Mouse (Mus musculus) cerebellum, adult 18-20 months (tissue): ENCODE measurements around the gene Muc1.
A peak's percentile ranks its signal among the peaks of the same experiment; 100 is the strongest.

Experiments used
- DNase-seq, 2 experiments: peaks; one replicate each; pipeline ENCODE4 v3.0.0; 2021

Gene Muc1

DNA sequence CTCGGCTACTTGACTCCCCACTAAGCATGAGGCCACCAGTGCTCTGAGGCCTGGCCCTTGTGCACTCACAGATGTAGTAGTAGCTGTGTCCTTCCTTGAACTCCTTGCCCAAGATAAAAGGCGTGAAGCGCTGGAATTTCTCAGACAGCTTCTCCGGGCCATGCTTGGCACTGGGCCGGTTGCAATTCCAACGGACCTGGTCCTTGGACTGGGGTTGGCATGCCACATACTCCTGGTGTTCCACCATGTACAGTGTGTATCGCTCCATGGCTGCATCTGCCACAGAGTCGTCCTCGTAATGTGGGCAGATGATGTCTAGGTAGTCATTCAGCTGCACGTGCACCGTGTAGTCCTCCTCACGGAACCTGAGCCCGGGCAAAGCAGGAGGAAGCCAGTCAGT is 47.2 kb downstream of the Muc1 start:
- DNase-seq, result no peak

DNA sequence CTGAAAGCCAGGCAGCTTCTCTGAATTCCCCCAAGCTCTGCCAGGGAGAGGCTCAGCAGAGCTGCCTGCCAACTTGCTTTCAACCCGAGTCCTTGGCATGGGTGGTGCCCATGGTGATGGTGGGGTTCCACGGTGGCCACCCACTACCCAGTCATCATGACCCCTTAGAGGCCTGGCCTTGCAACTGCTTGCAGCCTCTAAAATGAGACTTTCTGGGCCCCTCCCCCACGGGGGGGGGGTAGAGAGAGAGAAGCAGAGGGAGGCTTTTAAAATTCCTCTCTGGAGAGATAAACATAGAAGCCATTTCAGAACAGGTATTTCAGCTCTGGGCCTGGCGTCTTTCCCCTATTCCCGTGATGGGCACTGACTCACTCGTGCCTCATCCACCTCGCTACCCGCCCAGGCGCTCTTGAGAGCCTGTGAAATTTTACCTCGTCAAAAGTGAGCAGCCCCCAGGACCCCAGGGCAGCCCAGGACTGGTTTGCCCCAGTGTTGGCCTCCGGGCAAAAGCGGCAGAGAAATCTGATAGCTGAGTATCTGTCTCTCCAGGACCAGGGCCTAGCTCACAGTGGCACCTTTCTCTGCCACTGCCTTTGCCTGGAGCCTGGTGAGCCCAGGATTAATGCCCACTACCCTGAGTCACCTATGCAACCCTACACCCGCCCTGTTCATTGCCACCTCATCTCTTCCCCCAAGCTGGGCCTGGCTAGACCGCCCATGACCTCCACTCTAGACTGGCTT is 48.6 kb downstream of the Muc1 start:
- DNase-seq, result peak; percentile 21 to 36

DNA sequence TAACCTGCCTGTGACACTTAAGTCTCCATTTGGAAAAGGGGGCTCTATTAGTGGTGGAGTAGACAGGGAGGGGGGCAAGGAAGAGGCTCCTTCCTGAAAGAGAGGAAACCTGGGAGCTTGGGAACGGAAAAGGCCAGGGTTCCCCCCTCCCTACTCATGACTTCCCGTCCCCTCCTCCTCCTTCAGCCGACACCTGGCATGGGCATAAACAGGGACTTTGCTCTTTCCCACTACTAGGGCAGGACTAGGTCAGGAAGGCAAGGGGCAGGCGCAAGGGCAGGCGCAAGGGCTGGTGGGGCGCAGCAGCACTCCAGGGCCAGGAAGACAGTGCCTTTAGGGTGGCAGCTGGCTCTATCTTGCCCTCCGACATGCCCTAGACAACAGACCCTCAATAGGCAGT is 49.2 kb downstream of the Muc1 start:
- peak in 1 of 2 experiments; percentile 32 for DNase-seq

DNA sequence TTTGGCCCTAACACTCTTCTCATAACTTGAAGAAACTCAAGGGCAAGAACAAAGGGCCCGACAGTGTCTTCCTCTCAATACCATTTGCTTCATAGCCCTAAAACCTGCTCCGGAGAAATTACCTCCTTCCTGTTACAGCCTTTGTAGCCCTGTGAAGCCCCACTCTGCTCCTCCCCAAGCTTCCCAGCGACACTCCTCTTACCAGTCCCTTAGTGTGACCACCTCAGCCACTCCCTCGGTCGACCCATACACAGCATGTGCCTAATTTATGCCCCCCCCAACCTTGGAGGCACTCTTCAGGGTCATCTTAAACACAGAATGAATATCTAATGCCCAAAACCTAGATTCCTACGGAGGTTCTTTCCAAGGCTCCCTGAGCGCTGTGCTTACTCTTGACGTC is 49.8 kb downstream of the Muc1 start:
- peak in 1 of 2 experiments; percentile 20 for DNase-seq

DNA sequence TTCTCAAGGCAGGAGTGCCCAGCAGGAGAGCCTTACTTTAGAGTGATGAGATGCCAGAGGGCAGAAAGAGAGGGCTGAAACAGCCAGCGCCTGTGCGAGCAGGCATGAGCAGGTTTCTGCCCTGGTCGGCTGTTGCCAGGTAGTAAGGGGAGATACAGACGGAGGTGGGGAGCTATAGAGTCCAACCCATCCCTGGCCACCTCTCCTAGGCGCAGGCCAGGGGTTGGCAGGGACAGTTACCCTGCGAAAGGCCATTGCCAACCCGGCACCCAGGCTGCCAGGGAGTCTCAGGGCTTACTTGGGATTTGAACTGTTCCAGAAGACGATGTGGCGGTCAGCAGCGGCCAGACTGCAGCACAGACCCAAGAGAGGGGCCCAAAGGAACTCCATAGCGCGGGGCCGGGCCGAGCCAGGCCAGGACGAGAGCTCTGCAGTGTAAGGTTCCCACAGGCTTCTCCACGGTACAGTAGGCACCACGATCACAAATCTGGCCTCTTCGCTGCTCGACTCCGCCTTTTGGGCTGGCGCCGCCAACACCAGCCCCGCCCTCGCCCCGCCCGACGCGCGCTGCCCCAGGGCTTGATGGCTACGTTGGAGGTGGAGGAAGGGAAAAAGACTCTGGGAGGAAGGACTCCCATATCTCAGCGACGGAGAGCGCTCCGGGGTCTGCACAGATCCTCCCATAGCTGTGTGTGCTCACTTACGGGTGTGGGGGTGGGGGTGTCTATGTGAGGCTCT is 50.5 kb downstream of the Muc1 start:
- peak; percentile 90 for DNase-seq

DNA sequence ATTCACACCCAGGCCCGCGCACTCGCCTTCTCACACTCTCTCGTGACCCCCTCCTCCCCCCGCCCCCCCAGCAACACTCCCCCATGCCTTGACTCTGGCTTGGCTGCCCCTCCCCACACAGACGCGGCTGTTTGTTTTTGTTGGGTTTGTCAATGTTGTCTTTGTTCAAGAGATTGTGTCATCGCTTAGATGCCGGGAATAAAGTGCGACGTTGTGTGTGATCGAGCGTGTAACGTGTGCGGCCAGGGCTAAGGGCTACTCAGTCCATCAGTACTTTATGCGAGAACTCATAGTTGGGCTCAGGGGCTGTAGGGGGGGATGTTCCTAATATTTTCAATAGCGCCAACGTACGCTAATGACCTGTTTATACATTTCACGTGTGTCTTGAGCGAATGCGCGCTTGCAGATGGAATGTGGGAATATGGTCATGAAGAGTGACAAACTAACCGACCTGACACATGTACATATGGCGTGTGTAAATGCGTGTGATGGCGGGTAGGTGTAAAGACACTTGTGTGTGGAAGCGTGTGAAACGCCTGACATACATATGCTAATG is 51.3 kb downstream of the Muc1 start:
- DNase-seq, result peak; percentile 37

DNA sequence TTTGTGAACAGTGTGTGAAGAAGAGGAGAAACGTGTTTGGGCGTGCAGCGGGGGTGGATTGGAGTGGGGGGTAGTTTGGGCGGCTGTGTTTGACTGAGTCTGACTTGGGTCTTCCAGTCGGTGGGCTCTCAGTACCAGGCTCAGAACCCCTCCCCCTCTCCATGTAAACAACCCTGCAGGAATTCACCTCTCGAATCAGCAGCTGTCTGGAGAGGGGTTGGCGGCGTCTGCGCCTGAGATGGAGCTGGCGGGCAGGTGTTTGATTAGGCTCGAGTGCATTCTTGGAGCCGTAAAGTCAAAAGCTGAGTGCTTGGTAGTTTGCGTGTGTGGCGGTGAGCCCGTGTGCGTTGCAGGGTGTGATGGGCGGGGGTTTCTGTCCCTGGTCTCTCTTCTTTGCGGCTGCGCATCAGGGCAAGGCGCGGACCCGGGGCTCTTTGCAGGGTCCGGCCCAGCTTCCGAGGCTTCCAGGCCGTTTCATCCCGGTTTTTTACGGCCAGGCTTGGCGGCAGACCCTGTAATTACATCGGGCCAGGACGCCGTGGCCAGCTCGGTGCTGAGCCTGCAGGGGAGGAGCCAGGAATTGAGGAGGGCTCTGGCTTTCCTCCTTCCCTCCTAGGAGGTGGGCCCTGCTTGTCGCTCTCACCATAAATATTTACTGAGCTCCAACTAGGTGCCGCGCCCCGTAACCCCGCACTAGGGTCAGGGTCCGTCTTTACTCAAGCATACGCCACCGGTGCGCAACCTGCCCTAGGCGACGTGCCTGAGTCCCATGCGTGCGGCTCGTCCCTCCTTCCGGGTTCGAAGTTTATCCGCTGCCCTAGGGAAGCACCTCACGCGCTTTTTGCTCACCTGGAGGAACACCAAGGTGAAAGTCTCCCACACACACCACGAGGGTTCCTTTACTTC is 52.0 kb downstream of the Muc1 start, which contains the start of gene Efna1:
TSS of gene Efna1 (minus strand) at position 537 of the 906 bp plus-strand sequence.
- peak; percentile 60 to 61 for DNase-seq

DNA sequence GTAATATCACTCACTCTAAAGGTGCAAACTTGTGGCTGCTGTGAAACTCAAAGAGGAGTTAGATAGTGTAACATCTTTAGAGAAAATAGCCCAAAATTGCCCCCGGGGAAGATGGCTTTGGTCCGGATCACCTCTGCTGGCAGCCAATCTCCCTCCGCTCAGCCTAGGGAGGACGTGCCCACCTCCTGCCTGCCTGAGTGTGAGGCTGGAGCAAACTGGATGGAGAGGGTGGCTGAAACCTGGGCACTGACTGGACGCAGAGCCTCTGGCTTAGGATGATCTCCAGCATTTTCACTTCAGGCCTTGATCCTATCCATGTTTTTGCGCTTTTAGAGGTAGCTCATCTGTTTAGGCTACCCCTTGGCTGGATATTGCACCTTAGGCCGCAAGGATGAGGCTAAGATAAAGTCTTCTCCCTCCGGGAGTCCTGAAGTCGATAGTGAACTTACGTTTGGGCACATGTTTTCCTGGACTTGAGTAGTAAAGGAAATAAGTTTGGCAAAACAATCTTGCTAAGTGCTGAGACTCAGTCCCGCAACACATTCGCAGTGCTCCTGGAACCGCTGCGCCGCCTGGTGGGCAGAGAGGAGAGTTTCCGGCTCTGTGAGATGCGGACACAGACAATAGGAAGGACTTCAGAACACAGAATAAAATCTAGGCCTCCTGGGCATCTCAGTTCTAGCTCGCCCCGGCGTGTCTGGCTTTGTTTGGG is 52.9 kb downstream of the Muc1 start:
- peak; percentile 86 to 94 for DNase-seq

DNA sequence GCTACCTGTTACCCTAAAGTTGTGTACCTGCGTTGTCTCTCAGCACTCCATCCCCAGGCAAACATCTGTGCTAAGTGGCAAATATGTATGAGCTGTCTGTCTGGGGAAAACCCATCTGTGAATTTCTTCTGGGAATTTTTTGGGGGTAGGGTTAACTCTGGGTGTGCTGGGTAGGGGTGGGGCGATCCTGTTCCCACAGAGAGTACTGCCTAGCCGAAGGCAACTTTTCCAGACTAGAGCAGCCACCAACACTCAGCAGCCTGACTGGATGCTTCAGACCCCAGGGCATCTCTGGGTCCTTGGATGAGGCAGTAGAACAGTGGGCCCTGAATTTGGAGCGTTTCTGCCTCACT is 53.4 kb downstream of the Muc1 start:
- DNase-seq, result no peak
